Mouse (Mus musculus): ENCODE data around the gene Cotl1. TPM values are rescaled to one million over a fixed set of nuclear protein-coding genes. Genes with fewer than 3 reads are reported as not detected.

Cotl1 gene
- polyA plus RNA-seq, 2 experiments = 147 to 212 TPM

- Histone ChIP-seq H3K4me3 (replicated peaks; ENCODE audit: low read length) (no peak overlapping the region), H3K4me2 (replicated peaks; ENCODE audit: low read depth, low read length, severe bottlenecking) (no peak overlapping the region), H3K9ac (ENCODE audit: low read depth, low read length, severe bottlenecking) (no peak overlapping the region), H3K27me3 (ENCODE audit: control insufficient read depth, insufficient read depth, low read length) (no peaks in the 10 kb centered on the region), H3K4me1 (ENCODE audit: control insufficient read depth, insufficient read depth, low read length) (no peaks in the 10 kb centered on the region), H3K36me3 (ENCODE audit: control insufficient read depth, insufficient read depth, low read length) (peaks cover 3% of the 10 kb centered on the region; the same call in 1 of the 2 replicates), H3K9me3 (ENCODE audit: control insufficient read depth, low read length) (no peaks in the 10 kb centered on the region), H3K27ac (replicated peaks; ENCODE audit: low read depth, low read length) (no peak overlapping the region)
- ATAC-seq (ENCODE audit: low FRiP score, low read depth) (no peak), DNase-seq (ENCODE audit: low spot score) (no peak)
- WGBS = 63% methylated on average over 8 of the region's 8 CpGs
- TF ChIP-seq POLR2A (IDR thresholded peaks at IDR 0.05; ENCODE audit: borderline replicate concordance, extremely low read depth, insufficient read depth, insufficient read length) = no peak
Observed at GRCm38 (mm10) chr8:119881917-119882316, 41.6 kb upstream of the Cotl1 start.

GRCm38 (mm10) chr8:119881301-119881700 lies 41.0 kb upstream of the Cotl1 start:
- Histone ChIP-seq H3K27me3 (ENCODE audit: control insufficient read depth, insufficient read depth, low read length) (no peaks in the 10 kb centered on the region), H3K27ac (replicated peaks; ENCODE audit: low read depth, low read length) (no peak overlapping the region), H3K4me3 (replicated peaks; ENCODE audit: low read length) (no peak overlapping the region), H3K9ac (ENCODE audit: low read depth, low read length, severe bottlenecking) (no peak overlapping the region), H3K4me1 (ENCODE audit: control insufficient read depth, insufficient read depth, low read length) (no peaks in the 10 kb centered on the region), H3K4me2 (replicated peaks; ENCODE audit: low read depth, low read length, severe bottlenecking) (no peak overlapping the region), H3K36me3 (ENCODE audit: control insufficient read depth, insufficient read depth, low read length) (peaks cover 5% of the 10 kb centered on the region; the same call in 1 of the 2 replicates), H3K9me3 (ENCODE audit: control insufficient read depth, low read length) (no peaks in the 10 kb centered on the region)
- 60% methylated on average over 6 of the region's 6 CpGs for WGBS
- no peak for ATAC-seq (ENCODE audit: low FRiP score, low read depth)
- no peak for DNase-seq (ENCODE audit: low spot score)
- TF ChIP-seq POLR2A (IDR thresholded peaks at IDR 0.05; ENCODE audit: borderline replicate concordance, extremely low read depth, insufficient read depth, insufficient read length) = no peak

- Histone ChIP-seq H3K36me3 (ENCODE audit: control insufficient read depth, insufficient read depth, low read length) (peaks cover 38% of the 10 kb centered on the region), H3K4me2 (replicated peaks; ENCODE audit: low read depth, low read length, severe bottlenecking) (no peak overlapping the region), H3K9me3 (ENCODE audit: control insufficient read depth, low read length) (peaks cover 9% of the 10 kb centered on the region; the same call in 1 of the 2 replicates), H3K9ac (ENCODE audit: low read depth, low read length, severe bottlenecking) (no peak overlapping the region), H3K4me3 (replicated peaks; ENCODE audit: low read length) (no peak overlapping the region), H3K27me3 (ENCODE audit: control insufficient read depth, insufficient read depth, low read length) (no peaks in the 10 kb centered on the region), H3K27ac (replicated peaks; ENCODE audit: low read depth, low read length) (no peak overlapping the region), H3K4me1 (ENCODE audit: control insufficient read depth, insufficient read depth, low read length) (no peaks in the 10 kb centered on the region)
- 95% methylated on average over 1 of the region's 1 CpGs for WGBS
- TF ChIP-seq POLR2A (IDR thresholded peaks at IDR 0.05; ENCODE audit: borderline replicate concordance, extremely low read depth, insufficient read depth, insufficient read length) = no peak
- DNase-seq (ENCODE audit: low spot score) (no peak), ATAC-seq (ENCODE audit: low FRiP score, low read depth) (no peak)
Observed at GRCm38 (mm10) chr8:119873181-119873580, 32.8 kb upstream of the Cotl1 start.

GRCm38 (mm10) chr8:119869616-119870015 lies 29.3 kb upstream of the Cotl1 start:
- Histone ChIP-seq H3K4me2 (replicated peaks; ENCODE audit: low read depth, low read length, severe bottlenecking) (no peak overlapping the region), H3K9me3 (ENCODE audit: control insufficient read depth, low read length) (peaks cover 9% of the 10 kb centered on the region; the same call in 1 of the 2 replicates), H3K27ac (replicated peaks; ENCODE audit: low read depth, low read length) (no peak overlapping the region), H3K4me1 (ENCODE audit: control insufficient read depth, insufficient read depth, low read length) (no peaks in the 10 kb centered on the region), H3K27me3 (ENCODE audit: control insufficient read depth, insufficient read depth, low read length) (no peaks in the 10 kb centered on the region), H3K9ac (ENCODE audit: low read depth, low read length, severe bottlenecking) (no peak overlapping the region), H3K36me3 (ENCODE audit: control insufficient read depth, insufficient read depth, low read length) (peaks cover 33% of the 10 kb centered on the region), H3K4me3 (replicated peaks; ENCODE audit: low read length) (no peak overlapping the region)
- no peak for TF ChIP-seq POLR2A (IDR thresholded peaks at IDR 0.05; ENCODE audit: borderline replicate concordance, extremely low read depth, insufficient read depth, insufficient read length)
- no peak for ATAC-seq (ENCODE audit: low FRiP score, low read depth)
- 78% methylated on average over 20 of the region's 20 CpGs for WGBS
- DNase-seq (ENCODE audit: low spot score) = no peak

- no peak for TF ChIP-seq POLR2A (IDR thresholded peaks at IDR 0.05; ENCODE audit: borderline replicate concordance, extremely low read depth, insufficient read depth, insufficient read length)
- no peaks in the 10 kb centered on the region for H3K36me3 ChIP-seq (ENCODE audit: control insufficient read depth, insufficient read depth, low read length)
- peak overlapping the region; percentile 76 for H3K4me3 ChIP-seq (replicated peaks; ENCODE audit: low read length)
- peaks cover 8% of the 10 kb centered on the region for H3K4me1 ChIP-seq (ENCODE audit: control insufficient read depth, insufficient read depth, low read length)
- no peak overlapping the region for H3K27ac ChIP-seq (replicated peaks; ENCODE audit: low read depth, low read length)
- H3K27me3 ChIP-seq (ENCODE audit: control insufficient read depth, insufficient read depth, low read length) = peaks cover 12% of the 10 kb centered on the region
- peak overlapping the region; percentile 75 for H3K9ac ChIP-seq (ENCODE audit: low read depth, low read length, severe bottlenecking)
- ATAC-seq (ENCODE audit: low FRiP score, low read depth) (no peak), DNase-seq (ENCODE audit: low spot score) (no peak)
- WGBS = 13% methylated on average over 6 of the region's 6 CpGs
- peak overlapping the region; percentile 89 for H3K4me2 ChIP-seq (replicated peaks; ENCODE audit: low read depth, low read length, severe bottlenecking)
- H3K9me3 ChIP-seq (ENCODE audit: control insufficient read depth, low read length) = no peaks in the 10 kb centered on the region
Observed at GRCm38 (mm10) chr8:119862749-119863148, 22.4 kb upstream of the Cotl1 start.

- H3K27ac ChIP-seq (replicated peaks; ENCODE audit: low read depth, low read length) = no peak overlapping the region
Observed at GRCm38 (mm10) chr8:119862390-119862734, 22.0 kb upstream of the Cotl1 start.

More at GRCm38 (mm10) chr8:119862390-119862734, 22.0 kb upstream of the Cotl1 start:
- Histone ChIP-seq H3K36me3 (ENCODE audit: control insufficient read depth, insufficient read depth, low read length) (no peaks in the 10 kb centered on the region), H3K4me2 (replicated peaks; ENCODE audit: low read depth, low read length, severe bottlenecking) (peak overlapping the region; percentile 89), H3K27me3 (ENCODE audit: control insufficient read depth, insufficient read depth, low read length) (peaks cover 12% of the 10 kb centered on the region), H3K4me3 (replicated peaks; ENCODE audit: low read length) (peak overlapping the region; percentile 76), H3K9me3 (ENCODE audit: control insufficient read depth, low read length) (no peaks in the 10 kb centered on the region), H3K9ac (ENCODE audit: low read depth, low read length, severe bottlenecking) (peak overlapping the region; percentile 75), H3K4me1 (ENCODE audit: control insufficient read depth, insufficient read depth, low read length) (peaks cover 8% of the 10 kb centered on the region)
- ATAC-seq (ENCODE audit: low FRiP score, low read depth) (peak; percentile 30), DNase-seq (ENCODE audit: low spot score) (no peak)
- no peak for TF ChIP-seq POLR2A (IDR thresholded peaks at IDR 0.05; ENCODE audit: borderline replicate concordance, extremely low read depth, insufficient read depth, insufficient read length)
- under 1% methylated on average over 19 of the region's 19 CpGs for WGBS

Measured in limb, embryonic 14.5 days (tissue).